Mouse (Mus musculus): Measurements from ENCODE around the gene Thsd4.

Gene Thsd4

GRCm38 (mm10) chr9:60516379-60516778, 5.5 kb downstream of the Thsd4 start:
- DNase-seq, result no peak

- no peak for DNase-seq
Measured at GRCm38 (mm10) chr9:60513329-60513788, 8.5 kb downstream of the Thsd4 start.

GRCm38 (mm10) chr9:60510876-60511275, 11.0 kb downstream of the Thsd4 start:
- DNase-seq, result no peak

- DNase-seq, result no peak
Measured at GRCm38 (mm10) chr9:60506136-60506535, 15.7 kb downstream of the Thsd4 start.

GRCm38 (mm10) chr9:60504378-60505285, 17.2 kb downstream of the Thsd4 start:
- DNase-seq, result no peak

GRCm38 (mm10) chr9:60502220-60502619, 19.6 kb downstream of the Thsd4 start:
- DNase-seq, result no peak

GRCm38 (mm10) chr9:60501504-60502179, 20.2 kb downstream of the Thsd4 start:
- no peak for DNase-seq

GRCm38 (mm10) chr9:60492275-60492974, 29.4 kb downstream of the Thsd4 start:
- DNase-seq, result no peak

GRCm38 (mm10) chr9:60491489-60492100, 30.3 kb downstream of the Thsd4 start:
- no peak for DNase-seq

GRCm38 (mm10) chr9:60491079-60491478, 30.8 kb downstream of the Thsd4 start:
- DNase-seq, result no peak

GRCm38 (mm10) chr9:60488816-60489215, 33.0 kb downstream of the Thsd4 start:
- no peak for DNase-seq

- no peak for DNase-seq
Measured at GRCm38 (mm10) chr9:60482165-60482564, 39.7 kb downstream of the Thsd4 start.

GRCm38 (mm10) chr9:60480052-60480451, 41.8 kb downstream of the Thsd4 start:
- DNase-seq, result no peak

- DNase-seq, result no peak
Measured at GRCm38 (mm10) chr9:60478806-60479205, 43.0 kb downstream of the Thsd4 start.

- no peak for DNase-seq
Measured at GRCm38 (mm10) chr9:60477991-60478750, 43.7 kb downstream of the Thsd4 start.

- DNase-seq, result no peak
Measured at GRCm38 (mm10) chr9:60460010-60460982, 61.5 kb downstream of the Thsd4 start.

GRCm38 (mm10) chr9:60458468-60458962, 63.3 kb downstream of the Thsd4 start:
- no peak for DNase-seq

GRCm38 (mm10) chr9:60457359-60458210, 64.3 kb downstream of the Thsd4 start:
- no peak for DNase-seq

GRCm38 (mm10) chr9:60456651-60457050, 65.2 kb downstream of the Thsd4 start:
- no peak for DNase-seq
